Mouse (Mus musculus): ENCODE measurements around the gene Galnt3.

The Galnt3 gene

DNA sequence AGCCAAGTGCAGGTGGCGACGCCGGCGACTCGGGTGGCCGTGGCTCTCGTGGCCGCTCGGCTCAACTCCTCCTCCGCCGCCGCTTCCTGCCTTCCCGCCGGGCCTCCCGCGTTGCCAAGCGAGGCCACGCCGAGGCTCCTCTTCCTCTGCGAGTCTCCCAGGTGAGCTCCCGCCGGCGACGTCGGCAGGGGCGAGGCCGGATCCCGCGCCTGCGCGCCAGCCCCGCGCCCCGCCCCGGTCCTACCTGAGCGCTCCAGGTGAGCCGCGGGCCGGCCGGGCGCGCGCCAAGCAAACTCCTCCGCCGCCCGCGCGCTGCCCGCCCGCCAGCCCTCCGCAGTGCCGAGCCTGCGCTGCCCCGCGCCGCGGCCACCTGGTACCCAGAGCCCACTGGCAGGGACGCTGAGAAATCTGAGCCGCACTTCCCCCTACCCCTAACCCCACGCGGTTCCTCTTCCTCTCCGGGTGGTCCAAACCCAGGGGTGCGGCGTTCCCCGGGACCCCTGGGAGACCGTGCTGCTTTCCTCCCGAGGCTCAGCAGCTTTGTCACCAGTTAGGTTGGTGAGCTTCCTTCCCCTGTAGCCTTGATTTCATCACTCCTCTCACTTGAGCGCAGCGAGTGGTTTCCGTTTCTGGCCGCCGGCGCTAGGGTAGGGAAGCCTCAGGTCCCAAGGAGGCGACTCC, at the start of gene Galnt3:
Gene Galnt3, minus strand, starts transcription at position 404 of the 681 bp plus-strand sequence.
- DNase-seq (ENCODE audit: low read depth) = peak; percentile 4

DNA sequence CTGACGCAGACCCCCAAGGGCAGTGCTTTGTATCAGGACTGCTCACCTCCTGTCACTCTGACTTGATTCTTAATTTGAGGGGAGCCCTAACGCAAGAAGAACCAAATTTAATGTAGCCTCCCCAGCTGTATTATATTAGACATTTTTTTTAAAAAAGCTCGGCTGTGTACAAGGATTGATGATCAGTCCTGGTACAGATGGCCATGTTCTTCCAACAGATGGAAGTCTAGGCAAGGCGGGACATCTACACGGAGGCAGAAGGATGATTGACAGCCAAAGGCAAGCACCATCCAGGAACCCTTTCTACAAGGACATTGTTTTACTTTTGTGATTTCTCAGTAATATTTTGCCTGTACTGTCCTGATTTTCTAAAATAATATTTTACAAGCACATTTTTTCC, 48.3 kb upstream of the Galnt3 start:
- no peak for DNase-seq (ENCODE audit: low read depth)

DNA sequence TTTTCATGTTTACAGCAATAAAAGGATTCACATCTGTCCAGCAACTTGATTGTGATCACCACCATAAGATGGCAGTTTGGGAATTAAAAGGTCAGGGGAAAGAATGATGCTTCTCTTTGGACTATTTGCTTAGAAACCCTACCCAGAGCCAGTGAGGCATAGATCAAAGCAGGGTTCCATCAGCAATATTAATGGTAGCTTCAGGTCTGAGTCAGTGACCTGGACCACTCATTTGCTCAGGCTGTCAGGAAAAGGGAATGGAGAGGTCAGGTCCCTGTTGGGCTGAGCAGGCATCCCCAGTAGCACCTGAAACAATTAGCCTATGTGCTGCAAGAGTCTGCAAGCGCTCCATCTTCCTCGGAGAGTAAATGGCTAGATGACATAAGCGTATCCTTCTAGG, 46.8 kb upstream of the Galnt3 start:
- no peak for DNase-seq (ENCODE audit: low read depth)

DNA sequence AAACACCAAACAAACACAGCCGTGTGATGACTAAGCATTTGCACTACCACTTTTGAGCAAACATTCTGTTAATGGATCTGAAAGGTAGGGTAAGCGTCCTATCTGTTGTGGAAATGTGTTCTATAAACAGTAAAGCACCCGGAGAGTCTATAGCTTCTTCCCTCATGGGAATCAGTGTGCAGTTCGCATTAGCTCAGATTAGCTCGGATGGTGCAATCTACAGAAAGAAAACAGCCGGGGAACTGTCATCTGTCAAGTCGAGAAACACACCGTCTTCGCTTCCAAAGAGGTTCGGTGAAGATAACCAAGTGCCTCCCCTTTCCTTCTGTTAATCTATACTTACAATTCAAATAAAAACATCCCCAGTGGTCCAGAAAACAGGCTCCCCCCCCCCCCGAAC, 45.9 kb upstream of the Galnt3 start:
- no peak for DNase-seq (ENCODE audit: low read depth)

DNA sequence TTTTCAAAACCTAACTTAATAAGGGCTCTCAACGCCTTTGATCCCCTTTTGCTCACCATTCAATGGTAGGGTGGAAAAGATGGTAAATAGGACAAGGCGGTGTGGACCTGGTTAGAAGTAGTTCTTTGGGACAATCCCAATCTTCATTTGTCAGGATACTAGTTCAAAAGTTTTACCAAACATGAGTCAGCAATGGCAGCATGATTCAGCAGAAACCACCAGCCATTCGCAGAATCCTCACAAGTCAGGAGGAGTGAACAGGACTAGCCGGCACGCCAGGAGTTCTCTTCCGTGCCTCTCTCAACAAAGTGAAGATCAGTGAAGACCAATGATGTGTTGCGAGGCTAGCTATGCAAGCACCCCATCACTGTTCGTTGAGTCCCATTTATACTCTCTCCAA, 40.2 kb upstream of the Galnt3 start:
- no peak for DNase-seq (ENCODE audit: low read depth)

DNA sequence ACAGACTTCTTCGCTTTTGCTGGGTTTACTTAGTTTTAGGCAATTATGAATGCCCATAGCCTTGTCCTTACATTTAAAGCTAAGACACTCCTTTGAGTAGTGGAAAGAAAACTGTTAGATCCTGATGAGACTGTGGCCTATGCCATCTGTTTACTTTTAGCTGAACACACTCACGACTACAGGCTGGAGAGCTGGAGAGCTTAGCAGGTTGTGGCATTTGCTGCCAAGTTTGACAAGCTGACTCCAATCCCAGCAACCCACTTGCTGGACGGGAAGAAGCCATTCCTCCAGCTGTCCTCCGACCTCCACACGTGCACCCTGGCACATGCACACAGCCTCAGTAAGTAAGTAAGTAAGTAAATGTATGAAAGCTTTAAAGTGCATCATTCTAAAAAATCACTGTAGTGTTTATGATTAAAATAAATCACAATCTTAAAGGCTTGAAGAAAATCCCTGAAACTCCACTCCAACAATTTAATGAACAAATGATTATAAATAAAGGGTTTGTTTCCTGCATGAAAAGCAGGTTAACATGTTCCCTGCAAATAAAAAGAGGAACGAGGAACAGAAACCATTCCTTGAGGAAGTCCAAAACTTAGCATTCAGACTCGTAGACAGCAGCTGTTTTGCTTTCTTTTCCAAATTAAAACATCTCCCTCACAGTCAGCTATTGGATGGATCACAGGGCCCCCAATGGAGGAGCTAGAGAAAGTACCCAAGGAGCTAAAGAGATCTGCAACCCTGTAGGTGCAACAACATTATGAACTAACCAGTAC, 33.5 kb upstream of the Galnt3 start:
- DNase-seq (ENCODE audit: low read depth) = no peak

DNA sequence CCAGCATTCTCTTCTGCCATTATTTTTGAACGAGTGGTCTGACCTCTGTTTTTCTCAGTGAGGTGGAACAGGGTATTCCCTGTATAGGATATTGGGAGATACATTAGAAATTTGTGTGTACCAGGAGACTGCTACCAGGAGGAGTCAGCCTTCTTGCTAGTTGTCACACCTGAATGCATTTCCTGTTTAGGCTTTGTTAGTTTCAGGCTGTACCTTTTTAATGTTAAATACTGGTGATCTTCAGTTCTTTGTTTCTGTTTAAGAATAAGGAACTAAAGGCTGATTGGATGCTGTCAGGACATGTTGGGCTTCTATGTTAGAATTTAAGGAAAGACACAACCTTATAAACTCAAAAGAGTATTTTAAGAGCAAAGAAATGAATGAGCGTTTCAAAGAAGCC, 26.6 kb upstream of the Galnt3 start:
- no peak for DNase-seq (ENCODE audit: low read depth)

DNA sequence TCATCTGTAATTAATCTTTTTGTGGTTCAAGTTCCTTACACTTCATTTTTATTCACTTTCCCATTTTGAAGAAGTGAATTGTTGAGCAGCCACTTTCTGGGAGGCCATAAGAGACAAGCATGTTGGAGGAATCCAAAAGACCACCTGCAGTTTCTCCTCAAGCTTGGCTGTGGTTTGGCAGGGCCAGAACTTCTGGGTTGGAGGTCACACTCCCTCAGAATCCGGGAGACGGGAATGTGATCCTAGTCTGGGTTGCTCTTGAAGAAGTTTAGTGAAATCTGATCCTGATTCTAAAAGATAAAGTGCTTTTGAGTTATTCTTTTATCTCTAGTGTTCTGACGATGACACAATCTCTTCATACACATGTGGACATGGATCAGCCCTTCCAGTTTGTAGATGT, 25.7 kb upstream of the Galnt3 start:
- no peak for DNase-seq (ENCODE audit: low read depth)

DNA sequence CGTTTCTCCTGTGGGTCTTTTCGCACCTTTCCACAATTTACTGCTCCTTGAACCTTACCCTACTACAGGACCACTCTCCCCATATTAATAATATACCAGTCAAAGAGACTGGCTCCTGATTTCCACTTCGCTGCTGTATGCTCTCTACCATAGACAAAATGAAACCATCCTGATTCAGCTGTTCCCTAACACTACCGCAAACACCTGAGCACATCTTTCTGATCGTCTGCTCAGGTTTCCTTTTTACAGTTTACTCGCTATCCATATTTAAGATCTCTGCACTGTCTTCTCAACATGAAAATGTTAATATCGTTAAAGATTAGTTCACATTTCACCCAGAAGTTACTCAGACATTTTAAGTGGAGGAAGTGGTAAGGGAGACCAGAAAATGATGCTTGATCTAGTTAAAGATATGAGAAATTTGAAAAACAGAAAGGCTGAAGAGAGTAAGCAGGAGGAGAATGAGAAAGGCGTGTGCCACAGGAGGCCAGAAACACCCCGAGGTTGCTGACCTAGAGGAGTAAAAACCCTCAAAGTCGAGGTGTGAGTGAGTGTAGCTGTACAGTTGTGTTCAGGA, 23.9 kb upstream of the Galnt3 start:
- DNase-seq (ENCODE audit: low read depth) = peak; percentile 22

DNA sequence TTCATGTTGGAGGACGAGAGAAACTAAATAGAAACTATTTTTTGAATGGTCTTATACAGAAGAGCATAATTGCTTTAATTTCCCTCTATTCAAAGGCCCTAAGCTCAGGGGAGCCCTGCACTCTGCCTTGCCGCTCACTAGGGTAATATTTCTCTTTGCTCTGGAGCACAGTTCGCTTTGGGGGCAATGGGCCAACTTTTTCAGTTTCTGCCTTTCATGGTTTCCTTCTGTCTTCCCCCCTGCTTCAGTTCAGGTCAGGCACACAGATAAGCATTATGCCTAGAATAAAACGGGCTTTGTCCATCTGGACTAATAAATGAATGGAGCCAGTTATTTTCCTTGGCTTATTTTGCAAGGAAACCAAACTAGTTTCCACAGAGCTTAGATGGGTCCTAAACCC, 21.7 kb upstream of the Galnt3 start:
- no peak for DNase-seq (ENCODE audit: low read depth)

DNA sequence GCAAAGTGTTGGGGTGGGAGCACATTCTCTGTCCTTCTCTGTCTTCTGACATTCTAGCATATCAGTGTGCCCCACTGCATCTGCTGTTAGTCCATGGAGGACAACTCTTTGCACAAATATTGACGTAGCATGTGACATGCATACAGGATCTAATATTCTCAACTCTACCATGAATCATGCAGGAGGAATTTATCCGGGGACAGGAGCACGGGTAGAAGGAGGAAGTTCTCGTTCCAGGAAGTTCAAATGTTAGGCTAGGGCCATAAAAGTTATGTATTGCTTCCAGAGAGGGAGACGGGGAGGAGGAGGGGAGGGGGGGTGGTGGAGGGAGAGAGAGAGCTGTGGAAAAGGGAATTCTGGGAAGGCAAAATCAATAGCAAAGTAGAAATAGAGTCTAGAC, 20.0 kb upstream of the Galnt3 start:
- no peak for DNase-seq (ENCODE audit: low read depth)

DNA sequence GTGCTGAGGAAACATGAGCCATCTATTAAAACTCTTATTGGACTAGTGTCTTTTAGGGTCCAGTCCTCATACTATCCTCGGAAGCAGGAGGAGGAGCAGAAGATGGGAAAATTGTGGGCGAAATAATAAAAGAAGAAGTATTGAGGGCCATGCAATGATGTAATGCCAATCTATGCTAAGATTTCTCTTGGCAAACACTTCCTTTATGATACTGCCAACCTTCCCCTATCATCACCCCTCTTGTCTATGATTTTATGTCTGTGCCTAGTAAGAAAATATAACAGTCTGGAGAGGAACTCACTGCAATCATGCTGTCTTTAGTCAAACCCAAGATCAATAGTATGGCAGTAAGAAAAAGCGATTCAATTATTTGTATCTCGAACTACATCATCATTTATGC, 18.5 kb upstream of the Galnt3 start:
- DNase-seq (ENCODE audit: low read depth) = no peak

DNA sequence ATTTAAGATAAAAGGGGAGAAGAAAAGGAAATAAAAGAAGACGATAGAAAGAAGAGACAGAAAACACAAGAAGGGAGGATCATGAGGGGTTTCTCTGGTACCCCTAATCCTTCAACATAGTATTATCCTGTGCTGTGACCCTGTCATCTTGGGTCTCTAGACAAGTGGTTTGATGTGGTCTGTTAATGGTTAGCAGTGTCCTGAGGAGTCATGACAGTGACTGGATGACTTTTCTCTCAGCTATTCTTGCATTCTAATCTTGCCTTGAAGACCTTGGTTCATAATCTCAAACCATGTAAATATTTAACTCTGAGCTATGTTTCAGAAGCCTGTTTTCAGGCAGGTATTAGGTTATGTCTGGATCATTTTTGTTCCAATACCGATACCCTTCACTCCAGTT, 17.9 kb upstream of the Galnt3 start:
- DNase-seq (ENCODE audit: low read depth) = no peak

DNA sequence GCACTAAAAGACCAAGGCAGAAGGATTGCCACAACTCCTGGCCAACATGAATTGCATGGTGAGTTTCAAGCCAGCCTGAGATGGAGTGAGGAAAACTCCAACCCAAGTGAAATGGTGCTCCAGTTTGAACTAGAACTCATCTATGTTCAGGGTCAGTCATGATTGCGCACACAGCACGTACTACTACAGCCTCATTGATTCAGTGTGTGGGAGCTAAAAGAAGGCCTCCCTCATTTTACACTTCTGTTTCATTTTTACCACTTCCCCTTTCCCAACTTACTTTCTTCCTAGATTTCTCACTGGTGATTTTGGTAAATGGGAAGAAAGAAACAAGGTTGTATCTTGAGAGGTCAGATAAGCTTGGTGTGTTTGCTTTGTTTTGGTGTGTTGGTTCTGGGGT, 17.5 kb upstream of the Galnt3 start:
- DNase-seq (ENCODE audit: low read depth) = no peak

DNA sequence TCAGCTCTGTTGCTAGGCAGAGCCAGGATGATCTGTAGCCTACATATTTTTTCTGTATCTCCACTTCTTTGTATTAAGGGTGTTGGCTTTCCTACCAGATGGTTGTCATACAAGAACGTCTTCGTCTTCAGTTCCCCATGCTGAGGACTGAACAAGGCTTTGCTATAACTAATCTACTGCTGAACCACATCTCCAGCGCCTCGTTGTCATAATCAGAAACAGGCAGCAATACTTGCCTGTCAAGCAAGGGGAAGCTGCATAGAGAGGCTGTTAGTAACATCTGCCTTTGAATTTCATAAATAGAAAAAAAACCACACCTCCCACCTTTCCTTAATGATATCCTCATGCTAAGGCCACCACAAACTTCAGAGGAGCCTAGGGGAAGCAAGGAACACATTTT, 15.5 kb upstream of the Galnt3 start:
- DNase-seq (ENCODE audit: low read depth) = no peak

DNA sequence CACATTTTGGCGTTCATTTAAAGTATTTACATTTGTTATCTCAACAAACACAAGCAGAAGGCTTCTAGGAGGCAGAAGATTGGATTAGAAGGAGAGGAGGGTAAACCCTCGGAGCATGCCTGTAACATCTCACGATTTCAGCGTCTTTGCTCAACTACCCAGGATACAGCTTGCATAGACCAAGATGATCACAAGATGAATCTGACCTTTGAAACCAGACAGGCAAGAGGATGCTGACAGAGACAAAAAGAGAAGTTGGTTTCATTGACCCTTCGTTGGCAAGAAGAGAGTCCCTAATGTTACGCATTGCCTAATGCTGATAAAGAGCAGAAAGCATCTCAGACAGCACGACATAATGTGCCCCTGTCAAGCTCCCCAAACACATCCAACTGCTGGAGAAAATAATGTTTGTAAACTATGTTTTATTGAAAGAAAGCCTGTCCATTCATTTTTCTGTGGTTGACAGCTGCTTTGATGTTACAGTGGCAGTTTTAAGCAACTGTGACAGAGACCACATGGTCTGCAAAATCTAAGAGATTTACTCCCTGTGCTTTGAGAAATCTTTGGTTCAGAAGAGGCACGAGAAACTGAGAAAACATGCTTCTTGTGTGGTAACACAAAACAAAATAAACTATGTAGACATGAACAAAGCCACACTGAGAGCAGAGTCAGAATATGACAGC, 7.2 kb upstream of the Galnt3 start:
- no peak for DNase-seq (ENCODE audit: low read depth)

DNA sequence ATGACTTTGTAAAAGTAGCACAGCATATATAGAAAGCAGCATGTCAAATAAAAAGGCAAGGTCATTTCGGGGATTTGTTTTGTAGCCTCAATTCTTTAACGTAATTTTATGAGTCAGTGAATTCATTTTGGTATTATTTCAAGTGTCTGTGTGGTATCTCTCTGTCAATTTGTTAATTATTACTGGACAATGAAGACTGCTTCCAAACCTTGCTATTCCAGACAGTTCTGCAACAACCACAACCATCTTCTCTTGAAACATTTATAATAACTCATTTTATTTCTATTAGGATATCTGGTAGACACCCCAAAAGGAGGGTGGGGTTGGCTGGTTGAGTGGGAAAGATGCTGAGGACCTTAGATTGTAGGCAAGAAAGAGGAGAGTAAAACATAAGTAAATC, 4.1 kb upstream of the Galnt3 start:
- no peak for DNase-seq (ENCODE audit: low read depth)

DNA sequence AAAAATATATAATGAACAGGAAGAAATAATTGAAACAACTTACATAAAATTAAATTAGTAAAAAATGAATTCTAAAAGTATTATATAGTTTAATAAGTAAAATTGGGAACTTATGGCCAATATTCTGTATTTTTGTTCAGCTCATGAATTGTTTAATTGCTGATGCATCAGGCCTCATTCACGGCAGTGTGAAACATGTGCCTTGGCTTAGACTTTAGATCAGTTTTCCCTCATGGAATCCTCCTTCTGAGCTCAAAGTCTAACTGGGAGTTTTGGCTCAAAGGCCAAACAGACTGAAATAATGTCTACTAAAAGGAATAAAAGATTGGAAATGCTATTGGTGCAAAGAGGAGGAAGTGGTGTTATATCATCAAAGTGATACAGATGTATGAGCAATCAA, 2.7 kb upstream of the Galnt3 start:
- DNase-seq (ENCODE audit: low read depth) = no peak

DNA sequence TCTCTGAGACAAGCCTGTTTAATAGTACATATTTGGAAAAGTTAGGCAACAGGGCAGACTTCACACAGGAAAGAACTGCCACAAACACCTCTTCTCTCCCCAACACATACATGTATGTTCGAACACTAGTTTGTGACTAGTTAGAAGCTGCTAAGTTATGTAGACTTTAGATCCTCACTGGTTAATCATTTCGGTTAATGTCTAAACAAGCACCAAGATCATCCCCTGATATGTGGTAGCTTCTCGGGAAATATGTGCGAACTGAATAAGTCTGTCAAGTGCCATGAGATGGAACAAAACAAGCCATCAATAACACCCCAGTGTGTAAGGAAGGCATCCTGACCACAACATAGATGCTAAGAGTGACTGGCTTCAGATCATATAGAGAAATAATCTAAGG, 2.1 kb upstream of the Galnt3 start:
- DNase-seq (ENCODE audit: low read depth) = no peak

DNA sequence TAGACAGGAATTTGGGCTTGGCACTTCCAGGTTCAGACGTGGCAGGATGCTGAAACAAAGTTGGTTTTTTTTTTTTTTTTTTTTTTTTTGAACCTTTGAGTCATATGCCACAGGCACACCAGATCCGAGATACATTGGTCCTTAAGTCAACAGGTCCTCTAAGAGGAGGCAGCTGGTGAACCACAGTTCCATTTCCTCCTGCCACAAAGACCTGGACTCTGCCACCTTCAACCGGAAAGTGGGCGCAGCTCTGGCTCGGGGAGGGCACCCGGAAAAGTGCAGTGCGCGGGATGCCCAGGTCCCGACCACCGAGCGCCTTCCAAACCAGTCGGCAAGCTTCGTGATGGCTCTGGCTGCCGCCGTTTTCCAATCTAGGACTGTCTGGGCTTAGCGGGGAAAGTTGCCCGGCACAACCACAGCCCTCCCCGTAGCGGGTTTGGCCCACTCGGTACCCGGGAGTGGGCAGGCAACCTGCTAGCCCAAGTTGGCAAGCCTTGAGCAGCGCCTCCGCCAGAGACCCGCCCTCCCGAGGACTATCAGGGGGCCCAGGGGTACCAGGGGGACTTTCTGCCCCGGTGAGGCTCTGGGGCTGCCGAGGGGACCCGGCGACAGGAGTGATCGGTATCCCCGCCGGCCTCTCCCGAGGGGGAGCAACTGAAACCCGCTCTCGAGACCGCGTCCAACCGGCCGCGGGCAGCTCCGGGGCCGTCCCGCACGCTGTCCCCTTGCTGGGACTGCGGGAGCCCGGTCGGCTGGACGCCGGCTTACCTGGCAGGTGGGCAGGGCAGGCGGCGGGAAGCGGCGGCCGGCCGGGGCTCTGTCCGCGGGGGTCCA, 821 bp downstream of the Galnt3 start:
- DNase-seq (ENCODE audit: low read depth) = peak; percentile 2

DNA sequence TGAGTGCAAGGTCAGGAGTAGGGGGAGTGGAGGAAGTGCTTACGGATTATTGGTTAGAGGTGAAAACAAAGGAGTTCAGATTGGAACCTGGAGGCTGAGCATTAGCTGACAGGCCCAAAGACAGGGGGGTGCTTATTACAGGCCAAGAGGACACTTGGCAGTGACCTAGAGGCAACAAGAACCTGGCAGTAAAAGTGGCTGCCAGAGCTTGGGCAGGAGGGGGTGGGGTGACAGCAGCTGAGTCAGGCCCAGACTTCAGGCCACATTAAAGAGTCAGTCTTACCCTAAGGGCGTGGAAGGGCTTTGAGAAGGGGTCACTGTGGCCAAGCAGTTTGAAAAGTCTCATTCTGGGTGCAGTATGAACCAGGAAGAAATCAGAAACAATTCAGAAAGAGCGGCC, 7.1 kb downstream of the Galnt3 start:
- DNase-seq (ENCODE audit: low read depth) = no peak

DNA sequence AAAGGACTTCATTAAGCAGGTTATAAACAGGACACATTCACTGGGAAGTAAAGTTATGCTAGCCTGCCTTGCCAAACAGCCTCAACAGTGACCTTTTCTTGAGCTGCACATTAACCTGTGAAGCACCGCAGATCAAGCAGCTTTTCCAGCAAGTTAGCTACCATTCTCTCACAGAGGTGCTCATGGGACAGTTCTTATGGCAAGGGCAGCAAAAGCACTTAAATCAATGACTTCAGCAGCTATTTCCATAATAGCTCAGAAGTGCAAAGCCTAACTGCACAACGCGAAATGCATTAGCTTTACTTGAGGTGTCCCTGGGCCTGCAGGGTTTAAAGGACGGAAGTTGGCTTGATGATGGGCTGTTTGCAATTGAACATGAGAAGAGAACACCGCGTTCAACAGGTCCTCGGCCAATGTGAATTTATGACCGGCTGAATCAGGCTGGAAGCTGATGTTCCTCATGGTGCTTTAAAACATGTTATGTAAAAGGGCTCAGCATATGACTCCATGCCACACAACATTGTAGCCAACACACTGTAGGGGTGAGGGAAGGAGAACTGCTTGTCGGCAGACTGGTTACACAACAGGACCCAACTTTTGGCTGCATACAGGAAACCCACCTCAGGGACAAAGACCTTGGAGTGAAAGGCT, 16.8 kb downstream of the Galnt3 start:
- no peak for DNase-seq (ENCODE audit: low read depth)

Data from naive thymus-derived CD4-positive, alpha-beta T cell, adult 2 months (primary cell).